Mouse (Mus musculus): ENCODE results near the gene Foxc2. TPM values are rescaled to one million over a fixed set of nuclear protein-coding genes. Genes with fewer than 3 reads are reported as not detected.

Foxc2 gene
- polyA plus RNA-seq, 1 experiment from 2014 or later = 14.8 TPM

GRCm38 (mm10) chr8:121089631-121090380 lies 26.2 kb upstream of the Foxc2 start:
- H3K4me1 ChIP-seq = peaks cover 35% of the 10 kb centered on the region
- no peak for DNase-seq (ENCODE audit: low spot score)

GRCm38 (mm10) chr8:121090716-121091115 lies 25.3 kb upstream of the Foxc2 start:
- H3K36me3 ChIP-seq = no peaks in the 10 kb centered on the region; the same call in 1 of the 2 replicates
- no peaks in the 10 kb centered on the region for H3K9me3 ChIP-seq
- WGBS = 0% methylated on average over 1 of the region's 1 CpGs
- H3K4me1 ChIP-seq = peaks cover 30% of the 10 kb centered on the region
- no peak overlapping the region for H3K4me3 ChIP-seq
- DNase-seq (ENCODE audit: low spot score) = no peak
- no peak overlapping the region for H3K27ac ChIP-seq
- H3K27me3 ChIP-seq (ENCODE audit: insufficient read depth, poor library complexity, severe bottlenecking) = peaks cover 92% of the 10 kb centered on the region

More at GRCm38 (mm10) chr8:121089631-121090380, 26.2 kb upstream of the Foxc2 start:
- Histone ChIP-seq H3K4me3 (peak overlapping the region; percentile 46), H3K27ac (peak overlapping the region; percentile 17; the same call in 1 of the 2 replicates), H3K27me3 (ENCODE audit: insufficient read depth, poor library complexity, severe bottlenecking) (peaks cover 93% of the 10 kb centered on the region), H3K36me3 (no peaks in the 10 kb centered on the region; the same call in 1 of the 2 replicates), H3K9me3 (no peaks in the 10 kb centered on the region)
- WGBS = 8% methylated on average over 32 of the region's 32 CpGs

- Histone ChIP-seq H3K36me3 (peaks cover 10% of the 10 kb centered on the region), H3K27ac (no peak overlapping the region), H3K4me1 (peaks cover 30% of the 10 kb centered on the region), H3K4me3 (no peak overlapping the region), H3K27me3 (ENCODE audit: insufficient read depth, poor library complexity, severe bottlenecking) (peaks cover 86% of the 10 kb centered on the region), H3K9me3 (no peaks in the 10 kb centered on the region)
- DNase-seq (ENCODE audit: low spot score) = no peak
- WGBS = 34% methylated on average over 6 of the region's 6 CpGs
These were observed 23.8 kb upstream of the Foxc2 start for GRCm38 (mm10) chr8:121092141-121092540.

- H3K4me1 ChIP-seq = peaks cover 30% of the 10 kb centered on the region
- no peak overlapping the region for H3K27ac ChIP-seq
- peak overlapping the region; percentile 34; the same call in 1 of the 2 replicates for H3K4me3 ChIP-seq
- peaks cover 15% of the 10 kb centered on the region for H3K36me3 ChIP-seq
- 4% methylated on average over 16 of the region's 16 CpGs for WGBS
- peaks cover 81% of the 10 kb centered on the region for H3K27me3 ChIP-seq (ENCODE audit: insufficient read depth, poor library complexity, severe bottlenecking)
- DNase-seq (ENCODE audit: low spot score) = peak; percentile 90
- H3K9me3 ChIP-seq = no peaks in the 10 kb centered on the region
These were observed 23.3 kb upstream of the Foxc2 start for GRCm38 (mm10) chr8:121092627-121093026.

GRCm38 (mm10) chr8:121093496-121093895 lies 22.5 kb upstream of the Foxc2 start:
- 59% methylated on average over 6 of the region's 6 CpGs for WGBS
- DNase-seq (ENCODE audit: low spot score) = no peak
- Histone ChIP-seq H3K36me3 (peaks cover 24% of the 10 kb centered on the region), H3K9me3 (no peaks in the 10 kb centered on the region), H3K4me3 (no peak overlapping the region), H3K27ac (no peak overlapping the region), H3K27me3 (ENCODE audit: insufficient read depth, poor library complexity, severe bottlenecking) (peaks cover 79% of the 10 kb centered on the region), H3K4me1 (peaks cover 30% of the 10 kb centered on the region)

GRCm38 (mm10) chr8:121104049-121104818 lies 11.7 kb upstream of the Foxc2 start:
- DNase-seq (ENCODE audit: low spot score) = peak; percentile 95
- Histone ChIP-seq H3K27ac (no peak overlapping the region), H3K4me1 (peaks cover 33% of the 10 kb centered on the region), H3K36me3 (peaks cover 63% of the 10 kb centered on the region), H3K9me3 (no peaks in the 10 kb centered on the region), H3K27me3 (ENCODE audit: insufficient read depth, poor library complexity, severe bottlenecking) (peaks cover 40% of the 10 kb centered on the region), H3K4me3 (no peak overlapping the region)
- 41% methylated on average over 17 of the region's 17 CpGs for WGBS

- H3K4me3 ChIP-seq = peak within 1 kb of the TSS; percentile 95
- DNase-seq (ENCODE audit: low spot score) = peak; percentile 99
- H3K36me3 ChIP-seq = peaks cover 26% of the 10 kb centered on the region
- H3K27me3 ChIP-seq (ENCODE audit: insufficient read depth, poor library complexity, severe bottlenecking) = peaks cover 31% of the 10 kb centered on the region
- no peaks in the 10 kb centered on the region for H3K9me3 ChIP-seq
- 2% methylated on average over 75 of the region's 75 CpGs for WGBS
- H3K27ac ChIP-seq = peak within 1 kb of the TSS; percentile 95
- peaks cover 39% of the 10 kb centered on the region for H3K4me1 ChIP-seq
These were observed 8.0 kb upstream of the Foxc2 start, which contains the start of gene Mthfsd for GRCm38 (mm10) chr8:121107668-121108656. Gene Mthfsd (minus strand): TSS chr8:121108392.

- WGBS = 15% methylated on average over 5 of the region's 5 CpGs
- H3K4me1 ChIP-seq = peaks cover 41% of the 10 kb centered on the region
- H3K9me3 ChIP-seq = no peaks in the 10 kb centered on the region
- DNase-seq (ENCODE audit: low spot score) = no peak
- peak overlapping the region; percentile 95 for H3K27ac ChIP-seq
- peaks cover 20% of the 10 kb centered on the region for H3K36me3 ChIP-seq
- peak overlapping the region; percentile 95 for H3K4me3 ChIP-seq
- H3K27me3 ChIP-seq (ENCODE audit: insufficient read depth, poor library complexity, severe bottlenecking) = peaks cover 30% of the 10 kb centered on the region
These were observed 7.3 kb upstream of the Foxc2 start for GRCm38 (mm10) chr8:121108657-121109056.

GRCm38 (mm10) chr8:121111145-121111907 lies 4.6 kb upstream of the Foxc2 start:
- no peak overlapping the region for H3K27ac ChIP-seq
- H3K9me3 ChIP-seq = no peaks in the 10 kb centered on the region
- no peak for DNase-seq (ENCODE audit: low spot score)
- 40% methylated on average over 7 of the region's 7 CpGs for WGBS
- peaks cover 51% of the 10 kb centered on the region for H3K27me3 ChIP-seq (ENCODE audit: insufficient read depth, poor library complexity, severe bottlenecking)
- no peak overlapping the region for H3K4me3 ChIP-seq
- peaks cover 41% of the 10 kb centered on the region for H3K4me1 ChIP-seq
- peaks cover 2% of the 10 kb centered on the region; the same call in 1 of the 2 replicates for H3K36me3 ChIP-seq

- DNase-seq (ENCODE audit: low spot score) = peak; percentile 95
- Histone ChIP-seq H3K9me3 (no peaks in the 10 kb centered on the region), H3K27me3 (ENCODE audit: insufficient read depth, poor library complexity, severe bottlenecking) (peaks cover 70% of the 10 kb centered on the region), H3K4me3 (peak overlapping the region; percentile 27; the same call in 1 of the 2 replicates), H3K36me3 (0 out of 2 replicates have a peak, but pooled peaks cover 6% of the 10 kb centered on the region), H3K27ac (no peak overlapping the region), H3K4me1 (peaks cover 43% of the 10 kb centered on the region)
- WGBS = 2% methylated on average over 21 of the region's 21 CpGs
These were observed 2.7 kb upstream of the Foxc2 start for GRCm38 (mm10) chr8:121113261-121113660.

GRCm38 (mm10) chr8:121115136-121115535 lies 835 bp upstream of the Foxc2 start:
- Histone ChIP-seq H3K36me3 (0 out of 2 replicates have a peak, but pooled peaks cover 6% of the 10 kb centered on the region), H3K9me3 (no peaks in the 10 kb centered on the region), H3K4me1 (peaks cover 43% of the 10 kb centered on the region), H3K27ac (peak overlapping the region; percentile 62; the same call in 1 of the 2 replicates), H3K4me3 (peak overlapping the region; percentile 78), H3K27me3 (ENCODE audit: insufficient read depth, poor library complexity, severe bottlenecking) (peaks cover 89% of the 10 kb centered on the region)
- under 1% methylated on average over 25 of the region's 25 CpGs for WGBS
- DNase-seq (ENCODE audit: low spot score) = no peak

All from heart, embryonic 10.5 days (tissue).